Mouse (Mus musculus) embryo, embryonic 11.5 days (tissue): ENCODE results near the gene Olfr1311.
"Not testable (repeated sequence)": the region's sequence is repeated elsewhere in the genome, so short reads cannot be mapped to it uniquely, and the experiment has no call there.

Experiments used
- DNase-seq: peaks from one replicate; pipeline ENCODE4 v3.0.0-alpha.2; 2012; ENCODE audit warnings: low read depth, low spot score

Gene Olfr1311

DNA sequence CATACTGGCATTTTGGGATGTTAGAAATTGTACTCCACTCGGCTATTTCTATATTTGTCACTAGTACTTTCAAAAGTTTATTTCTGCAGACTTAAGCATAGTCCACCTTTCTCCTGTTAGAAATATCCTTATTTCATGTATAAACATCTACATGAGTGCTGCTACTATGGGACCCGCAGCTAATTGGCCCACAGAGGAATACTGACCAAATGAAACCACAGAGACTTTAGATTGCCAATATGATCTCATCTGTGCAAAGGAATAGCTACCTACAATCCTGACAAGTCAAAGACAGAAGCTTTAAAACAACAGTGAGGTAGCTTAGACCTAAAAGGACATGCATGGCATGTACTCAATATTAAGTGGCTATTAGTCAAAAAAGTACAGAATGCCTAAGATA is at the start of gene Olfr1311:
Olfr1311 (minus strand) TSS at position 101 of the 400 bp plus-strand sequence.
- no peak for DNase-seq

DNA sequence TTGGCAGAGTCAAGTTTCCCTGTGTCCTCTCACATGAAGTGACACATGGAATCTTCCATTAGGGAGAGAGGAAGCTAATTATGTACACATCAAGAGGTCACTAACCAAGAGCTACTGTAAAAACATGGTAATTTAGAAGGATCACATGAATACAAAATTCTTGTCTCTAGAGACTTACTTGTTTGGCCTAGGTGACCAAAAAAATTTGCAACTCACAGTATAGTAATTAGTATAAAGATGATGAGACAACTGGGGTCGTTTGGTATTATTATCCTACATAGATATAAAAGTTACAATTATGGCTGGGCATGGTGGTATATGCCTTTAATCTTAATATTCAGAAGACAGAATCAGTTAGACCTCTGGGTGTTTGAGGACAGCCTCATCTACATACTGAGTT is 25.9 kb upstream of the Olfr1311 start, which contains the start of gene Olfr1312:
Olfr1312 (minus strand) TSS at position 101 of the 400 bp plus-strand sequence.
- no peak for DNase-seq

DNA sequence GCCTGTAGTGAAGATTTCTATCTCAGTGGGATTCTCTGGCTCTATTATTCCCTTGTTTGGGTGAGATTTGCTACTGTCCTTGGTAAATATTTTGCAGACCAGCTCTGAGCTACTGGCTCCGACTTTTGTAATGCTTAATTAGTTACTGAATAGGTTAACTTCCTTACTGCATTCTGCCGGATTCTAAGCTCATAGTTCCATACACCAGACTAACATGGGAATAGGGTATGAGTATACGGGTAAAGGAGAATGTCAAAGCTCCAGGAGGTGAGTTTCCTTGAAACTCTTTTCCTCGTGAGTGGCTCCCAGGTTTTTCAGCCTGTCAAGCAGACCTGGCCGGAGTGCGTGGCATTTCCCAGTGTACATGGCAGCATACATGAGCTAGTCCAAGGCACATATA is 2.8 kb upstream of the Olfr1311 start:
- not testable (repeated sequence) for DNase-seq

DNA sequence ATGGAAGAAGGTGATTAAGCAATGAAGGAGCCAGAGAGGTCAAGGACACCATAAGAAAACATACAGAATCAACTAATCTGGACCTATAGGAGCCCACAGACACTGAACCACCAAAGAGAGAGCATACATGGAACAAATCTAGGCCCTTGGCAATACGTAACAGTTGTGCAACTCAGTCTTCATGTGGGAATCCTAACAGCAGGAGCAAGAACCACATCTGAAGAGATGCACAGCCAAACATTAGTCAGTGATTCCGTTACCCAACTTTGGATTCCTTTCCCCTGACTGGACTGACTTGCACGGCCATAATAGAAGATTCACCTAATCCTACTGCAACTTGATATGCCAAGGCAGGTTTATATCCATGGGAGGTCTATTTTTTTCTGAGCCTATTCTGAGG is 9.3 kb downstream of the Olfr1311 start:
- DNase-seq = no peak

DNA sequence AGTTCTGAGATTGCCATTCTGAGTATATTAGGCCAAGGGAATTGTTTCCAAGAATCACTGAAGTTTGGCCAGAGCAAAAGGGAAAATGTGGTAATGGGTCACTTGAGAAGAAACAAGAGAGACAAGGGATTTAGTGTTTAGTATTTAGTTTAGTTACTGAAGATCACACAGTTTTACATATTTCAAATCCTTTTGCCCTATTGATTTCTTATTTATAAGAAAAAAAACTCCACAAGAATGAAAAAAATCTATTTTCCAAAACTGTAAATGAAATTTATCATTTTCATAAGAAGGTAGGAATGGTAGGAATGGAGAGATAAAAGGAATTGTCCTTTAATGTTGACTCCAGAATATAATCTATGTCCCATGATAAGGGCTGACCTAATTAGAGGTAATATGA is 11.6 kb downstream of the Olfr1311 start, which contains the start of gene Olfr1310:
Olfr1310 (minus strand) TSS at position 101 of the 400 bp plus-strand sequence.
- DNase-seq = no peak

DNA sequence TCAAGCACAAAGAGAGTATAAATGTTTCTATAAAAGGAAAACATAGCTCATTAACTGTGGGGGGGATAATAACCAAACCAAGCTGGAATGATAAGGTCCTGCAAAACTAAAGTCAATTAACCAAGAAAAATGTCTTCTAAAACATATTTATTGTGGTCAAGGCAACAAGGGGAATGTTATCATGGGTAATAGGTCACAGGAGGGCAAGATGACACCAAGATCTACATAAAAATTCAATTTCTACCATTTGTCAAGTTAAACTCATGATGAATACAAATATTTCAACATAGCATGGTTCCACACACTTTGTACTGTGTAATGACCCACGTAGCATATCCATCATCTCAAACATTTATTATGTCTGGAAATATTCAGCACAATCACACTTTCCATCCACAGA is 34.0 kb downstream of the Olfr1311 start, which contains the start of gene Olfr1309:
Olfr1309 (minus strand) TSS at position 101 of the 400 bp plus-strand sequence.
- no peak for DNase-seq
